Mouse (Mus musculus) heart, postnatal 14 days (tissue): ENCODE results near the gene Pla2g12a. TPM values are rescaled to one million over a fixed set of nuclear protein-coding genes. Genes with fewer than 3 reads are reported as not detected.

Experiments used
- DNase-seq, 2 experiments: peaks; one replicate each; pipeline ENCODE4 v3.0.0; 2021 to 2022
- intact Hi-C: fragments of 180-260 bp; cut with DNase I; formaldehyde crosslinking; loops from one replicate; pipeline ENCODE4 v1.15.1; 2025
- total RNA-seq, 2 experiments: library from RNA; stranded (reverse); gene quantifications; 2 replicates each; pipeline ENCODE4 v1.2.3; 2021

Gene Pla2g12a
- total RNA-seq, 2 experiments from 2014 or later, result 25.1 to 30.6 TPM

- no peak for DNase-seq
- intact Hi-C loops, result no loop called here
Measured at GRCm38 (mm10) chr3:129892003-129892402, 13.6 kb downstream of the Pla2g12a start.

- no peak for DNase-seq
- intact Hi-C loops, result no loop called here
Measured at GRCm38 (mm10) chr3:129893143-129893542, 14.7 kb downstream of the Pla2g12a start.

GRCm38 (mm10) chr3:129896591-129896990 lies 18.2 kb downstream of the Pla2g12a start:
- DNase-seq, result no peak
- intact Hi-C loops, result no loop called here

DNA sequence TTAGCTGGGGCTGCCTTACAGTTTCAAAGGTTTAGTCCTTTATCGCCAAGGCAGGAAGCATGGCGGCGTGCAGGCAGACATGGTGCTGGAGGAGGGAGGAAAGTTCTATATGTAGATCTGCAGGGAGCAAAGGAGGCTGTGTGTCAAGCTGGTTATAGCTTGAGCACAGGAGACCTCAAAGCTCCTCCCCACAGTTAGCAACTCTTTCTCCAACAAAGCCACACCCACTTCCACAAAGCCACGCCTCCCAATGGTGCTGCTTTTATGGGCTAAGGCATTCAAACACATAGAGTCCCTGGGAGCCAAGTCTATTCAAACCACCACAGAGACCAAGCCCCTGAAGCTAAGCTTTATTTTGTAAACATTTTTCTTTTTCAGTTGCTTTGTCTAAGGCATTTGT lies 20.5 kb downstream of the Pla2g12a start:
- no peak for DNase-seq
- intact Hi-C loops, result no loop called here

GRCm38 (mm10) chr3:129901271-129901809 lies 22.9 kb downstream of the Pla2g12a start, which contains the start of gene Casp6:
Gene Casp6 (plus strand): TSS chr3:129901425.
- DNase-seq, result peak; percentile 84 to 85
- intact Hi-C loops, result loop anchor here (5.0 kb wide), 2 partner anchors 69 to 161 kb away; partner anchors contain the start of genes Gar1 and Sec24b

DNA sequence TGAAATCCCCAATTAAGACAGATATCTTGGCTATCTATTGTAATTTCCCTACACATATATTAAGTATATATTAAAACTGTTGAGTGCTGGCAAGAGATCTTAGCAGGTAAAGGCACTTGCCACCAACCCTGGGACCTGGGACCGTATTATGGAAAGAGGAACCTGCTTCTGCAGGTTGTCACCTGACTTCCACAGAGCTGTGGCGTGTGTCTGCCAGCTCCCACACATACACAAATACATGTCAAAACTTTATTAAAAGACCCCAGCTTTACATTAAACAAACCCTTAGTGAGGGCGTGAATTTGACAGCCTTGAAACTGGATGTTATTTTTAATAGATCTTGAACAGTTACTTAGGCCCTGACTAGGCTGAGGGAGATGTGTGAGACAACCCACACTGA lies 25.0 kb downstream of the Pla2g12a start:
- no peak for DNase-seq
- intact Hi-C loops, result loop anchor here (5.0 kb wide), 2 partner anchors 71 to 159 kb away; partner anchors contain the start of genes Gar1 and Sec24b

DNA sequence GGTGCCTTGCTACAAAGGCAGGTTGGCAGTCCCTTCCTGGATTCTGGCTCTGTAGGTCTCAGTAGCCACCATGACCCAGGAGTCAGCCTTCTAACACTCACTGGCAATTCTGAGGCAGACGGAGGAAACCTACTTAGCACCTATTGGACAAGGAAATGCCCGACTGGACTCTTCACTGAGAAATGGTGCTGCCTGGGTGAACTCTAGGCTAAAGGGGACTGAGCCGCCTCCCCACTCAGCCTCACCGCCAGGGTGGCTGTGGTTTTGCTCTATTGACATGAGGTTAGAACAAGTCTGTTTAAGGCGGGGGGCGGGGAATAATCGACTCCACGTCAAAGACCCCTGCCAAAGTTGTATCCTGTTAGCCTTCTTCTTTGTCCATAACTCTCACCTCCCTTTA lies 25.5 kb downstream of the Pla2g12a start:
- intact Hi-C loops, result loop anchor here (5.0 kb wide), 2 partner anchors 72 to 158 kb away; partner anchors contain the start of genes Gar1 and Sec24b
- no peak for DNase-seq

DNA sequence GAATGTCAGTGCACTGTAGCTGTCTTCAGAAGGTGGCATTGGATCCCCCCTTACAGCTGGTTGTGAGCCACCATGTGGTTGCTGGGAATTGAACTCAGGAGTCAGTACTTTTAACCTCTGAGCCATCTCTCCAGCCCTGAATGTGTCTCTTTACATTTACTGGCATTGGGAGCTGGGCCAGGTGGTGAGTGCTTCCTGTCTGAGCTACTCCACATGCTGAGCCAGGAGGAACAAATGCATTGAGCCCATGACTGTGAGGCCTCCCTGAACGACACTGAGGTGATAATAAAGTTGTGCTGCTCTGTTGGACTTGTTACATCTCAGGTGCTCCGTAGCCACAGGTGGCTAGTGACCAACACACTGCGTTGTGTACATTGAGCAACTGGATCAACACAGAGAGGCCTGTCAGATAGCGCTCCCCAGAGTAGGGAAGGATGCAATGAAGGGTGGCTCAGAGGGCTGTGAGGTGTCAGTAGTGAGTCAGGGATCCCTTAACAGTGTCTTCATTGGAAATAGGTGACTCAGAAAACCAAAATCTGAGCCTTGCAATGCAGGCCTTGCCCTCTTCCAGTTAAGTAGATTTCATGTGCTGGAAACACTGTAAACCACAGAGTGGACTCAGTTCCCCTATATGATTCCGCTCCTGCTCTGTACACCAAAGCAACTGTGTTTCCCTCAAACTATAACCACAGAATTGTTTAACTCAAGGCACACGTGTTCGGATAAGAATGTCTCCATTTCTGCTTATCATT lies 26.2 kb downstream of the Pla2g12a start:
- no peak for DNase-seq
- intact Hi-C loops, result loop anchor here (5.0 kb wide), 2 partner anchors 72 to 158 kb away; partner anchors contain the start of genes Gar1 and Sec24b

GRCm38 (mm10) chr3:129912025-129912424 lies 33.6 kb downstream of the Pla2g12a start:
- no peak for DNase-seq
- intact Hi-C loops, result no loop called here

DNA sequence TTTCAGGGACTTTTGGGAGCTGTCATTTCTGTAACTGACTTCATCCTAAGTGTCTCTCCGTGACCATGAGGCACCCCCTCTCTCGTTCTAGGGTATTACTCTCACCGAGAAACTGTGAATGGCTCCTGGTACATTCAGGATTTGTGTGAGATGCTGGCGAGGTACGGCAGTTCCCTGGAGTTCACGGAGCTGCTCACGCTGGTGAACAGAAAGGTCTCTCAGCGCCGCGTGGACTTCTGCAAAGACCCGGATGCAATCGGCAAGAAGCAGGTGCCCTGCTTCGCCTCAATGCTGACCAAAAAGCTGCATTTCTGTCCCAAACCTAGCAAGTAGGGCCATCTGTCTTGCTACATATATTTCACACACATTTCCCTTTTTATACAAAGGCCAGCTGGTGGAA lies 34.8 kb downstream of the Pla2g12a start:
- no peak for DNase-seq
- intact Hi-C loops, result no loop called here

GRCm38 (mm10) chr3:129917424-129917823 lies 39.0 kb downstream of the Pla2g12a start:
- no peak for DNase-seq
- intact Hi-C loops, result no loop called here

DNA sequence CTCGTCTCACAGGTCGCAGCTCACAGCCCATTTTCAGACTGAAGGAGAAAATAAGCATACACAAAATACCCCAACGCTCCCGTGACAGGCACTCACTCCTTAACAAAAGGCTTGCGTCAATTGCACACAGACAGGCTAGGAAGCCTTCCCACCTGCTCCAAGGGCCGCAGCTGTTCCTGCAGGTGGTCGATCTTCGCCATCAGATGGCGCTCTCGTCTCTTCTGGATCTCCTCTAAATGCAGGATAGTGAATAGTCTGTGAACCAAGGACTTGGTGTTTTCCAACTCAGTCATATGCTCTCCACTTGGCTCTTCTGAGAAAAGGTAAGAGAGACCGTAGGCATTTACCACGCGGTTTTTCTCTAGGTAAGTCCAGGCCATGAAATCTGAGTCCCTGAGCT lies 40.0 kb downstream of the Pla2g12a start:
- intact Hi-C loops, result loop anchor here (1.0 kb wide), 1 partner anchor 161 kb away; no protein-coding TSS in a partner anchor
- DNase-seq, result peak; percentile 69 to 75

DNA sequence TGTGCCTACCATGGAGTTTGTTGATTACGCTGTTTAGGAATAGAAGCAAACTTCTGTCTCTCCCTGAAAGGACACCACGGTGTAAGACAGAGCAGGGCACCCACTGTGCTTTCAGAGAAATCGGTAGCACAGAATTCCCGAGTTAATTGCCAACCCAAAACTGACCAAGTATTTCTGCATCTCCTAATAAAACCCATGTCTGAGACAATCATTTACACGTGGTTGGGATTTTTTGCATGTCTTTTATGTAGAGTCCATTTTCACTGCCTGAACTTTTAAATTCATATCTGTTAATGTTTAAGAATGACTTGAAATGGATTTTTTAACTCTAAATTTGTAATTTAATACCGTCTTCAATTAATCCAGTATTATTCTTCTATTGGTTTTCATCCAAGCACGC lies 45.2 kb downstream of the Pla2g12a start:
- intact Hi-C loops, result no loop called here

DNA sequence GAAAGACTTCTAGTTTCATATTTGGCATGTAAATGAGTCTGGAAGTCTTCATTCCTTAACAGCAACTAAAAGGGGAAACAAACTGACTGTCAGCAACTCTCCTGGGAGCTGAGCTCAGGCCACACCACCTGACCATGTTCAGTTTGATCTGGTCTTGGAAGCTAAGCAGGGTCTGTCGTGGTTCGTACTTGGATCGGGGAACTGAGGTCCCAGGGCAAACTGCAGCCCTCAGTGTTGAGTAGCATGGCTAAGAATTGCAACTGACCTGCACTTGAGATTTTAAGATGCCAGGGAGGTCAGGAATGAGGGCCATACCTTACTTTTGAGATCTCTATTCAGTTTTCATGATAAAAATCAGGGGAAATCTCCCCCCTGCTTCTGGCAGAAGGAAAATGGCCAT lies 47.5 kb downstream of the Pla2g12a start:
- intact Hi-C loops, result no loop called here
- DNase-seq, result no peak

More for the DNA sequence above, 45.2 kb downstream of the Pla2g12a start:
- no peak for DNase-seq

GRCm38 (mm10) chr3:129930213-129930778 lies 51.9 kb downstream of the Pla2g12a start:
- DNase-seq, result peak; percentile 13 to 18
- intact Hi-C loops, result no loop called here

- intact Hi-C loops, result no loop called here
- DNase-seq, result peak in 1 of 2 experiments; percentile 9
Measured at GRCm38 (mm10) chr3:129932443-129932842, 54.0 kb downstream of the Pla2g12a start.

DNA sequence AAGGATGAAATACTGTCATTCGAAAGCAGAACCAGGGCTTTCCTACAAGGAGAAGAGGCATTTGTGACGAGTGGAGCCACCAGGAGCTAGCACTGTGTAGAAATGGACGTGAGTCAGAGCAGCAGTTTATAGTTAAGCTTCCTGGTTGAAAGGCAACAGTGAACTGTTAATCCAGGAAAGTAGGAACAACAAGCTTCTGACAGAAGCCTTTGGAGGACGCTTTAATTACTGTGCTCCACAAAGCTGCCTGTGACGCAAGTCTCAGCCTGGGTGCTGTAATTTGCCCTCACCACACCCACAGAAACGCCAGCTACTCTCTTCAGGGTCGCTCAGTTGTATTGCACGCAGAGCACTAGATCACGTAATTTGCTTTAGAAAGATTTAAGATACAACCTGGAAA lies 58.2 kb downstream of the Pla2g12a start:
- DNase-seq, result no peak
- intact Hi-C loops, result no loop called here

DNA sequence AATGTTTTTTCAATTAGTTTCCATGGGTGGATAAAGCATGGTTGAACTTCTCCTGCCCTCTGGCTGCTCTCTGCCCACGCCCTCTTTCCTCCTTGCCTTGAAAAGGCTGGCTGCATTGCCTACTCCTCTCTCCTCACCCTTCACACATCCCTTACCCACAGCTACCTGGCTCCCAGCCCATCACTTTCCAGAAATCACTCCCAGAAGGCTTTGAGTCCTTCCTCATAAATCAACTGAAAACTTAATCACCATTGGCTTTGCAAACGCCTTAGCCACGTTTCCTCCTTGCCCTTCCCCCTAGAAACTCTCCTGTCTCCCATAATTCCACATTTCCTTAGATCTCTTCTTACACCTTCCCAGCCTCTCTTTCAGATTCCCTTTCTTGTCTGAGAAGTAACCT lies 59.4 kb downstream of the Pla2g12a start:
- DNase-seq, result no peak
- intact Hi-C loops, result no loop called here

DNA sequence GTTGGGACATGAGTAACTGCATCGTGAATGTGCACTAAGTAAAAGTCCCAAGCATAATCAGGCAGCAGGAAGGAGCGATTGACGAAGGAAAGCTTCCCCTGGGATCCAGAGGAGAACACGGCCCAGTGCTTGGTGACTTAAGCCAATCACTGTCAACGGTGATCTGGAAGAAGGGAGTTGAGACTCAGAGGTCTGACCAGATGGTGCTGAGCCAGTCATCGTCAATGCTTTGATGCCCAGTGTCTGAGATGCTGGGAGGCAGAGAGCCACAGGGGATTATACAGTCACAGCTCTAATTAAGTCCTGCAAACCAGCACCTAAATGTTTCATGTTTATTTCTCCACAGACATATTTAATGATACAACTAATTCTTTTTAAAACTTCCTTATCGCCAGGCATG lies 60.7 kb downstream of the Pla2g12a start:
- intact Hi-C loops, result no loop called here
- no peak for DNase-seq

DNA sequence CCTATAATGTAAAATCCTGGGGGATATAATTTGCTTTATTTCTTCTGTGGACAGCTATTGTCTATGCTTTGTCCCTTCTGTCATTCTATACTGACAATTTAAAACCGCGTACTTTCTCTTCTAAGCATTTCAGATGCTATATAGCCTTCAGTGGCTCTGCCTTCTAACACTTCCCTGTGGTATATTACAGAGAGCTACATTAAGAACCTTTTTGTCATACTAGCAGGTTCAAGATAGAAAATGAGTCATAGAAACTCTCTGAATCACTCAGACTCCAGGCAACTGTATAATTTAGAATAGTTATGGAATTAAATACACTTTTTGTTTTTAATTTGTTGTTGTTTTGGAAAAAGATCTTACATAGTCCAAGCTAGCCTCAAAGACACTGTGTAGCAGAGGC lies 62.4 kb downstream of the Pla2g12a start:
- DNase-seq, result no peak
- intact Hi-C loops, result no loop called here

GRCm38 (mm10) chr3:129941291-129941690 lies 62.9 kb downstream of the Pla2g12a start:
- DNase-seq, result no peak
- intact Hi-C loops, result no loop called here
